7 mouse cellular contexts compared by ENCODE assay signal in the genomic region with DNA sequence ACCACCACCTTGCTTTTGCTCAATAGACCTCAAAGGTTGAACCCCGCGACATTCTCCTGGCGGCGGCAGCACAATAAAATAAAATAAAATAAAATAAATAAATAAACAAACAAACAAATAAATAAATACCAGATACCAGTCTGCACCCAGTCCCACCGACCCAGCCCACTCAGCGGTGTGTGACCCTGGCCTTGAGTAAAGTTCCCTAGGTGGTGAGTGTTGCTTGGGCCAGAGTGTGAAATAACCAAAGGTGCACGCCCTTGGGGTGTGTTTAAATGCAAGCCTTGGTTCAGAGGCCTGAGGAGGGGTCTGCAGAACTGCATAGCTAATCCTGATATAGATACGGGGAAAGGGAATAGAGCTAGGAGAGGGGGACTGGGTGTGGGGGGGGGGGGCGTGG.
DNase-seq lines count a peak whose midpoint lies in the region; ATAC-seq lines count a peak whose summit lies in the region.

No protein-coding gene starts in this region.

- H3K9ac ChIP-seq in forebrain, embryonic 13.5 days = peak overlapping the region; percentile 82
- H3K9ac ChIP-seq in limb, embryonic 15.5 days = peak overlapping the region; percentile 51; the same call in 1 of the 2 replicates
- peak overlapping the region; percentile 81 for H3K9ac ChIP-seq in stomach, embryonic 16.5 days (ENCODE audit: low read length)

- no peak for ATAC-seq in megakaryocyte, adult 5-6 weeks (ENCODE audit: poor library complexity, severe bottlenecking)
- ATAC-seq in forebrain, embryonic 13.5 days = peak; percentile 22
- ATAC-seq in limb, embryonic 15.5 days (ENCODE audit: insufficient number of reproducible peaks, low FRiP score, low TSS enrichment, low read depth) = no peak
- ATAC-seq in stomach, embryonic 16.5 days (ENCODE audit: insufficient read depth, low FRiP score) = no peak

- peak overlapping the region; percentile 84 for H3K4me2 ChIP-seq in forebrain, embryonic 13.5 days
- H3K4me2 ChIP-seq in limb, embryonic 15.5 days = peak overlapping the region; percentile 83
- H3K4me2 ChIP-seq in stomach, embryonic 16.5 days (ENCODE audit: low read depth, low read length) = peak overlapping the region; percentile 77

- no peak for DNase-seq in adrenal gland, adult 8-10 months
- DNase-seq in embryo, embryonic 9.5 days (ENCODE audit: extremely low spot score) = no peak

- H3K4me1 ChIP-seq in megakaryocyte, embryonic 14.5 days = peaks cover 64% of the 10 kb centered on the region
- peaks cover 45% of the 10 kb centered on the region for H3K4me1 ChIP-seq in forebrain, embryonic 13.5 days
- peaks cover 18% of the 10 kb centered on the region for H3K4me1 ChIP-seq in limb, embryonic 15.5 days
- H3K4me1 ChIP-seq in stomach, embryonic 16.5 days (ENCODE audit: control insufficient read depth, insufficient read depth, low read length) = peaks cover 9% of the 10 kb centered on the region

- peaks cover 11% of the 10 kb centered on the region for H3K27me3 ChIP-seq in megakaryocyte, embryonic 14.5 days (replicated peaks)
- no peaks in the 10 kb centered on the region for H3K27me3 ChIP-seq in forebrain, embryonic 13.5 days
- H3K27me3 ChIP-seq in limb, embryonic 15.5 days = no peaks in the 10 kb centered on the region
- no peaks in the 10 kb centered on the region for H3K27me3 ChIP-seq in stomach, embryonic 16.5 days (ENCODE audit: control insufficient read depth, insufficient read depth, low read length)

- WGBS in forebrain, embryonic 13.5 days = 27% methylated on average over 9 of the region's 9 CpGs
- WGBS in limb, embryonic 15.5 days = 34% methylated on average over 9 of the region's 9 CpGs
- WGBS in stomach, embryonic 16.5 days = 25% methylated on average over 9 of the region's 9 CpGs

- peak overlapping the region; percentile 98 for H3K27ac ChIP-seq in forebrain, embryonic 13.5 days
- peak overlapping the region; percentile 86; the same call in 1 of the 2 replicates for H3K27ac ChIP-seq in limb, embryonic 15.5 days
- peak overlapping the region; percentile 93; the same call in 1 of the 2 replicates for H3K27ac ChIP-seq in stomach, embryonic 16.5 days (ENCODE audit: low read length)

- H3K36me3 ChIP-seq in megakaryocyte, embryonic 14.5 days (replicated peaks; ENCODE audit: low read length) = peaks cover 11% of the 10 kb centered on the region
- H3K36me3 ChIP-seq in forebrain, embryonic 13.5 days (ENCODE audit: poor library complexity, severe bottlenecking) = no peaks in the 10 kb centered on the region
- no peaks in the 10 kb centered on the region for H3K36me3 ChIP-seq in limb, embryonic 15.5 days
- no peaks in the 10 kb centered on the region for H3K36me3 ChIP-seq in stomach, embryonic 16.5 days (ENCODE audit: control insufficient read depth, insufficient read depth, low read length)

- H3K9me3 ChIP-seq in megakaryocyte, embryonic 14.5 days = no peaks in the 10 kb centered on the region
- no peaks in the 10 kb centered on the region for H3K9me3 ChIP-seq in forebrain, embryonic 13.5 days (replicated peaks)
- no peaks in the 10 kb centered on the region for H3K9me3 ChIP-seq in limb, embryonic 15.5 days
- H3K9me3 ChIP-seq in stomach, embryonic 16.5 days (replicated peaks; ENCODE audit: control insufficient read depth, low read length) = no peaks in the 10 kb centered on the region

- H3K4me3 ChIP-seq in megakaryocyte, embryonic 14.5 days (replicated peaks) = peak overlapping the region; percentile 97
- peak overlapping the region; percentile 52 for H3K4me3 ChIP-seq in forebrain, embryonic 13.5 days
- H3K4me3 ChIP-seq in limb, embryonic 15.5 days = peak overlapping the region; percentile 61
- peak overlapping the region; percentile 55 for H3K4me3 ChIP-seq in stomach, embryonic 16.5 days (replicated peaks; ENCODE audit: low read length)
